Mouse (Mus musculus): ENCODE results near the gene Bbx.

Gene Bbx

GRCm38 (mm10) chr16:50230624-50231023 is 201.6 kb downstream of the Bbx start:
- DNase-seq (ENCODE audit: low read depth), result peak; percentile 49

- DNase-seq (ENCODE audit: low read depth), result peak; percentile 18
These were observed 203.4 kb downstream of the Bbx start for GRCm38 (mm10) chr16:50228833-50229232.

GRCm38 (mm10) chr16:50226274-50226673 is 205.9 kb downstream of the Bbx start:
- DNase-seq (ENCODE audit: low read depth), result no peak

GRCm38 (mm10) chr16:50224946-50225345 is 207.2 kb downstream of the Bbx start:
- no peak for DNase-seq (ENCODE audit: low read depth)

GRCm38 (mm10) chr16:50220734-50221501 is 211.3 kb downstream of the Bbx start:
- no peak for DNase-seq (ENCODE audit: low read depth)

- DNase-seq (ENCODE audit: low read depth), result no peak
These were observed 215.1 kb downstream of the Bbx start for GRCm38 (mm10) chr16:50217084-50217483.

GRCm38 (mm10) chr16:50211727-50212126 is 220.5 kb downstream of the Bbx start:
- DNase-seq (ENCODE audit: low read depth), result no peak

- DNase-seq (ENCODE audit: low read depth), result no peak
These were observed 221.0 kb downstream of the Bbx start for GRCm38 (mm10) chr16:50211231-50211630.

- DNase-seq (ENCODE audit: low read depth), result no peak
These were observed 221.4 kb downstream of the Bbx start for GRCm38 (mm10) chr16:50210742-50211141.

GRCm38 (mm10) chr16:50204944-50205343 is 227.2 kb downstream of the Bbx start:
- peak; percentile 16 for DNase-seq (ENCODE audit: low read depth)

- DNase-seq (ENCODE audit: low read depth), result peak; percentile 81
These were observed 230.5 kb downstream of the Bbx start for GRCm38 (mm10) chr16:50201546-50202151.

GRCm38 (mm10) chr16:50200214-50200613 is 232.0 kb downstream of the Bbx start:
- DNase-seq (ENCODE audit: low read depth), result no peak

GRCm38 (mm10) chr16:50196118-50196517 is 236.1 kb downstream of the Bbx start:
- peak; percentile 14 for DNase-seq (ENCODE audit: low read depth)

- DNase-seq (ENCODE audit: low read depth), result no peak
These were observed 239.6 kb downstream of the Bbx start for GRCm38 (mm10) chr16:50192626-50193025.

- DNase-seq (ENCODE audit: low read depth), result no peak
These were observed 243.1 kb downstream of the Bbx start for GRCm38 (mm10) chr16:50189108-50189507.

GRCm38 (mm10) chr16:50186604-50187003 is 245.6 kb downstream of the Bbx start:
- no peak for DNase-seq (ENCODE audit: low read depth)

GRCm38 (mm10) chr16:50185041-50185440 is 247.1 kb downstream of the Bbx start:
- DNase-seq (ENCODE audit: low read depth), result no peak

GRCm38 (mm10) chr16:50182988-50183387 is 249.2 kb downstream of the Bbx start:
- DNase-seq (ENCODE audit: low read depth), result no peak

- no peak for DNase-seq (ENCODE audit: low read depth)
These were observed 249.6 kb downstream of the Bbx start for GRCm38 (mm10) chr16:50182561-50182960.

GRCm38 (mm10) chr16:50172760-50173159 is 259.4 kb downstream of the Bbx start:
- no peak for DNase-seq (ENCODE audit: low read depth)

GRCm38 (mm10) chr16:50170812-50171211 is 261.4 kb downstream of the Bbx start:
- no peak for DNase-seq (ENCODE audit: low read depth)

- no peak for DNase-seq (ENCODE audit: low read depth)
These were observed 264.2 kb downstream of the Bbx start for GRCm38 (mm10) chr16:50167983-50168299.

- no peak for DNase-seq (ENCODE audit: low read depth)
These were observed 264.8 kb downstream of the Bbx start for GRCm38 (mm10) chr16:50167231-50167982.
